Mouse (Mus musculus): Measurements from ENCODE around the gene Erich2. TPM values are rescaled to one million over a fixed set of nuclear protein-coding genes. Genes with fewer than 3 reads are reported as not detected.
A peak's percentile ranks its signal among the peaks of the same experiment; 100 is the strongest.
"Not testable (repeated sequence)": the region's sequence is repeated elsewhere in the genome, so short reads cannot be mapped to it uniquely, and the experiment has no call there.

Erich2 gene
- total and polyA plus RNA-seq, 2 experiments from 2014 or later: 0.81 to 3.8 TPM

GRCm38 (mm10) chr2:70505896-70506295 lies 2.7 kb upstream of the Erich2 start:
- H3K36me3 ChIP-seq (ENCODE audit: insufficient read depth): no peaks in the 10 kb centered on the region
- no peak overlapping the region for H3K9ac ChIP-seq
- WGBS: 30% methylated on average over 4 of the region's 4 CpGs
- peaks cover 3% of the 10 kb centered on the region; the same call in 1 of the 2 replicates for H3K4me1 ChIP-seq (ENCODE audit: insufficient read depth)
- H3K27ac ChIP-seq (ENCODE audit: low read depth, low read length): no peak overlapping the region
- ATAC-seq (no peak), DNase-seq (no peak)
- H3K9me3 ChIP-seq (ENCODE audit: low read length): no peaks in the 10 kb centered on the region
- no peak for TF ChIP-seq CTCF (IDR thresholded peaks at IDR 0.05; ENCODE audit: low read depth)
- H3K27me3 ChIP-seq (ENCODE audit: insufficient read depth, low read length): no peaks in the 10 kb centered on the region; the same call in 1 of the 2 replicates
- no peak overlapping the region for H3K4me2 ChIP-seq (ENCODE audit: low read depth)
- no peak overlapping the region for H3K4me3 ChIP-seq (ENCODE audit: low read depth, low read length)

- ATAC-seq (no peak), DNase-seq (no peak)
- Histone ChIP-seq H3K27ac (ENCODE audit: low read depth, low read length) (no peak overlapping the region), H3K4me2 (ENCODE audit: low read depth) (no peak overlapping the region), H3K36me3 (ENCODE audit: insufficient read depth) (no peaks in the 10 kb centered on the region), H3K4me3 (ENCODE audit: low read depth, low read length) (no peak overlapping the region), H3K4me1 (ENCODE audit: insufficient read depth) (peaks cover 3% of the 10 kb centered on the region; the same call in 1 of the 2 replicates), H3K27me3 (ENCODE audit: insufficient read depth, low read length) (no peaks in the 10 kb centered on the region), H3K9ac (no peak overlapping the region), H3K9me3 (ENCODE audit: low read length) (no peaks in the 10 kb centered on the region)
- 72% methylated on average over 2 of the region's 2 CpGs for WGBS
- no peak for TF ChIP-seq CTCF (IDR thresholded peaks at IDR 0.05; ENCODE audit: low read depth)
Measured at GRCm38 (mm10) chr2:70506372-70506771, 2.2 kb upstream of the Erich2 start.

GRCm38 (mm10) chr2:70509021-70509632 lies 508 bp downstream of the Erich2 start:
- Histone ChIP-seq H3K27ac (ENCODE audit: low read depth, low read length) (no peak overlapping the region), H3K9ac (peak overlapping the region; percentile 55), H3K4me1 (ENCODE audit: insufficient read depth) (peaks cover 3% of the 10 kb centered on the region; the same call in 1 of the 2 replicates), H3K27me3 (ENCODE audit: insufficient read depth, low read length) (no peaks in the 10 kb centered on the region), H3K4me2 (ENCODE audit: low read depth) (peak overlapping the region; percentile 99), H3K36me3 (ENCODE audit: insufficient read depth) (no peaks in the 10 kb centered on the region), H3K4me3 (ENCODE audit: low read depth, low read length) (peak overlapping the region; percentile 59), H3K9me3 (ENCODE audit: low read length) (no peaks in the 10 kb centered on the region)
- WGBS: 2% methylated on average over 56 of the region's 56 CpGs
- DNase-seq: peak; percentile 76
- ATAC-seq: peak; percentile 95
- TF ChIP-seq CTCF (IDR thresholded peaks at IDR 0.05; ENCODE audit: low read depth): peak; percentile 59

- H3K4me3 ChIP-seq (ENCODE audit: low read depth, low read length); ATAC-seq; H3K4me1 ChIP-seq (ENCODE audit: insufficient read depth); H3K9me3 ChIP-seq (ENCODE audit: low read length); H3K4me2 ChIP-seq (ENCODE audit: low read depth); H3K36me3 ChIP-seq (ENCODE audit: insufficient read depth); H3K27ac ChIP-seq (ENCODE audit: low read depth, low read length); H3K27me3 ChIP-seq (ENCODE audit: insufficient read depth, low read length); H3K9ac ChIP-seq: not testable (repeated sequence)
- 37% methylated on average over 7 of the region's 7 CpGs for WGBS
- peak; percentile 36 for DNase-seq
- TF ChIP-seq CTCF (IDR thresholded peaks at IDR 0.05; ENCODE audit: low read depth): peak; percentile 78
Measured at GRCm38 (mm10) chr2:70538283-70538682, 29.7 kb downstream of the Erich2 start.

GRCm38 (mm10) chr2:70550671-70551070 lies 42.1 kb downstream of the Erich2 start:
- no peak for DNase-seq

GRCm38 (mm10) chr2:70551446-70551845 lies 42.8 kb downstream of the Erich2 start:
- no peak for DNase-seq

More at GRCm38 (mm10) chr2:70550671-70551070, 42.1 kb downstream of the Erich2 start:
- no peak for TF ChIP-seq CTCF (IDR thresholded peaks at IDR 0.05; ENCODE audit: low read depth)
- H3K9me3 ChIP-seq (ENCODE audit: low read length): no peaks in the 10 kb centered on the region
- H3K4me2 ChIP-seq (ENCODE audit: low read depth): no peak overlapping the region
- no peaks in the 10 kb centered on the region for H3K27me3 ChIP-seq (ENCODE audit: insufficient read depth, low read length)
- no peaks in the 10 kb centered on the region for H3K36me3 ChIP-seq (ENCODE audit: insufficient read depth)
- ATAC-seq: no peak
- H3K4me1 ChIP-seq (ENCODE audit: insufficient read depth): no peaks in the 10 kb centered on the region
- 60% methylated on average over 6 of the region's 6 CpGs for WGBS
- no peak overlapping the region for H3K27ac ChIP-seq (ENCODE audit: low read depth, low read length)
- no peak overlapping the region for H3K4me3 ChIP-seq (ENCODE audit: low read depth, low read length)
- H3K9ac ChIP-seq: no peak overlapping the region

GRCm38 (mm10) chr2:70552067-70552598 lies 43.5 kb downstream of the Erich2 start:
- Histone ChIP-seq H3K36me3 (ENCODE audit: insufficient read depth) (no peaks in the 10 kb centered on the region), H3K27ac (ENCODE audit: low read depth, low read length) (no peak overlapping the region), H3K4me3 (ENCODE audit: low read depth, low read length) (no peak overlapping the region), H3K4me2 (ENCODE audit: low read depth) (no peak overlapping the region), H3K27me3 (ENCODE audit: insufficient read depth, low read length) (no peaks in the 10 kb centered on the region), H3K9me3 (ENCODE audit: low read length) (no peaks in the 10 kb centered on the region), H3K9ac (no peak overlapping the region), H3K4me1 (ENCODE audit: insufficient read depth) (no peaks in the 10 kb centered on the region)
- DNase-seq (no peak), ATAC-seq (no peak)
- TF ChIP-seq CTCF (IDR thresholded peaks at IDR 0.05; ENCODE audit: low read depth): no peak
- WGBS: 85% methylated on average over 15 of the region's 15 CpGs

More at GRCm38 (mm10) chr2:70551446-70551845, 42.8 kb downstream of the Erich2 start:
- no peak overlapping the region for H3K27ac ChIP-seq (ENCODE audit: low read depth, low read length)
- no peak overlapping the region for H3K9ac ChIP-seq
- H3K4me3 ChIP-seq (ENCODE audit: low read depth, low read length): no peak overlapping the region
- 87% methylated on average over 2 of the region's 2 CpGs for WGBS
- ATAC-seq: no peak
- no peaks in the 10 kb centered on the region for H3K9me3 ChIP-seq (ENCODE audit: low read length)
- no peaks in the 10 kb centered on the region for H3K4me1 ChIP-seq (ENCODE audit: insufficient read depth)
- H3K4me2 ChIP-seq (ENCODE audit: low read depth): no peak overlapping the region
- TF ChIP-seq CTCF (IDR thresholded peaks at IDR 0.05; ENCODE audit: low read depth): no peak
- no peaks in the 10 kb centered on the region for H3K27me3 ChIP-seq (ENCODE audit: insufficient read depth, low read length)
- no peaks in the 10 kb centered on the region for H3K36me3 ChIP-seq (ENCODE audit: insufficient read depth)
